Mouse (Mus musculus): ENCODE measurements at regions not wholly inside any gene's neighbourhood (a gene's known extent, or its start where the extent isn't known, plus 50 kb on each side); places are given as distances from the start of the nearest gene placed in this dataset.

- Histone ChIP-seq H3K4me1 (replicated peaks; ENCODE audit: control insufficient read depth, insufficient read depth, low read length) (no peaks in the 10 kb centered on the region), H3K9me3 (ENCODE audit: control insufficient read depth, low read length) (no peaks in the 10 kb centered on the region), H3K4me3 (ENCODE audit: low read depth, low read length) (no peak overlapping the region), H3K9ac (ENCODE audit: low read length) (no peak overlapping the region), H3K27me3 (replicated peaks; ENCODE audit: control insufficient read depth, insufficient read depth, low read length) (no peaks in the 10 kb centered on the region), H3K27ac (ENCODE audit: low read depth) (no peak overlapping the region), H3K4me2 (ENCODE audit: low read length) (no peak overlapping the region), H3K36me3 (ENCODE audit: control insufficient read depth, insufficient read depth, low read length) (no peaks in the 10 kb centered on the region)
- 87% methylated on average over 11 of the region's 11 CpGs for WGBS
- DNase-seq (ENCODE audit: low spot score) (no peak), ATAC-seq (replicated peaks; ENCODE audit: low FRiP score, low TSS enrichment, low read depth) (no peak)
Observed at GRCm38 (mm10) chr6:5663433-5664175, 61.8 kb upstream of the Dync1i1 start.

DNA sequence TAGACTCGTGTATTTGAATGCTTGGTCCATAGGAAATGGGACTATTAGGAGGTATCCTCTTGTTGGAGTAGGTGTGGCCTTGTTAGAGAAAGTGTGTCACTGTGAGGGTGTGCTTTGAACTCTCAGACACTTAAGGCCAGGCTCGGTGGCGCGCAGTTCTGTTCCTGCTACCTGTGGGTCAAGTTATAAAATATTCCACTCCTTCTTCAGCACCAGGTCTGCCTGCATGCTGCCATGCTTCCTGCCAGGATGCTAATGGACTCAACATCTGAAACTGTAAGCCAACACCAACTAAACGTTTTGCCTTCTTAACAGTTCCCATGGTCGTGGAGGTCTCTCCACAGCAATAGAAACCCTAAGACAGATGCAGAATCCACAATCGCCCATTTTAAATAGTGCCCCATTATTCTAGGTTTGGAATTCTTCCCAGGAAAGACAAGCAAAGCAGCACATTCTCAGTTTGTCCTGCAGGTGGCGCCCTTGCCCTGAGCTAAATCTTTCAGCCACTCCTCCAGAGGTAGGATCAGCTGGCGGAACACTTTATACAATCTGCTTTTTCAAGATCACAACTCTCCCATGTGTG, 80.2 kb upstream of the Dync1i1 start:
- Histone ChIP-seq H3K9ac (ENCODE audit: low read length) (no peak overlapping the region), H3K27ac (ENCODE audit: low read depth) (no peak overlapping the region), H3K4me3 (ENCODE audit: low read depth, low read length) (no peak overlapping the region), H3K4me1 (replicated peaks; ENCODE audit: control insufficient read depth, insufficient read depth, low read length) (no peaks in the 10 kb centered on the region), H3K27me3 (replicated peaks; ENCODE audit: control insufficient read depth, insufficient read depth, low read length) (peaks cover 4% of the 10 kb centered on the region), H3K4me2 (ENCODE audit: low read length) (no peak overlapping the region), H3K9me3 (ENCODE audit: control insufficient read depth, low read length) (no peaks in the 10 kb centered on the region), H3K36me3 (ENCODE audit: control insufficient read depth, insufficient read depth, low read length) (no peaks in the 10 kb centered on the region)
- 28% methylated on average over 9 of the region's 9 CpGs for WGBS
- DNase-seq (ENCODE audit: low spot score) (peak; percentile 85), ATAC-seq (replicated peaks; ENCODE audit: low FRiP score, low TSS enrichment, low read depth) (peak; percentile 62; the same call in 1 of the 2 replicates)

GRCm38 (mm10) chr6:5634222-5634621, 91.2 kb upstream of the Dync1i1 start:
- H3K4me3 ChIP-seq (ENCODE audit: low read depth, low read length): no peak overlapping the region
- H3K4me2 ChIP-seq (ENCODE audit: low read length): no peak overlapping the region
- 81% methylated on average over 9 of the region's 9 CpGs for WGBS
- H3K27me3 ChIP-seq (replicated peaks; ENCODE audit: control insufficient read depth, insufficient read depth, low read length): no peaks in the 10 kb centered on the region
- DNase-seq (ENCODE audit: low spot score) (no peak), ATAC-seq (replicated peaks; ENCODE audit: low FRiP score, low TSS enrichment, low read depth) (no peak)
- H3K4me1 ChIP-seq (replicated peaks; ENCODE audit: control insufficient read depth, insufficient read depth, low read length): no peaks in the 10 kb centered on the region
- H3K36me3 ChIP-seq (ENCODE audit: control insufficient read depth, insufficient read depth, low read length): no peaks in the 10 kb centered on the region
- no peaks in the 10 kb centered on the region for H3K9me3 ChIP-seq (ENCODE audit: control insufficient read depth, low read length)
- no peak overlapping the region for H3K9ac ChIP-seq (ENCODE audit: low read length)
- H3K27ac ChIP-seq (ENCODE audit: low read depth): no peak overlapping the region

GRCm38 (mm10) chr6:5633036-5633708, 92.3 kb upstream of the Dync1i1 start:
- 21% methylated on average over 10 of the region's 10 CpGs for WGBS
- Histone ChIP-seq H3K9me3 (ENCODE audit: control insufficient read depth, low read length) (no peaks in the 10 kb centered on the region), H3K36me3 (ENCODE audit: control insufficient read depth, insufficient read depth, low read length) (no peaks in the 10 kb centered on the region), H3K27me3 (replicated peaks; ENCODE audit: control insufficient read depth, insufficient read depth, low read length) (no peaks in the 10 kb centered on the region), H3K9ac (ENCODE audit: low read length) (no peak overlapping the region), H3K4me3 (ENCODE audit: low read depth, low read length) (no peak overlapping the region), H3K4me2 (ENCODE audit: low read length) (no peak overlapping the region), H3K27ac (ENCODE audit: low read depth) (no peak overlapping the region), H3K4me1 (replicated peaks; ENCODE audit: control insufficient read depth, insufficient read depth, low read length) (no peaks in the 10 kb centered on the region)
- DNase-seq (ENCODE audit: low spot score) (peak; percentile 80), ATAC-seq (replicated peaks; ENCODE audit: low FRiP score, low TSS enrichment, low read depth) (0 out of 2 replicates have a peak, but pooled peaks have one; percentile 32)

DNA sequence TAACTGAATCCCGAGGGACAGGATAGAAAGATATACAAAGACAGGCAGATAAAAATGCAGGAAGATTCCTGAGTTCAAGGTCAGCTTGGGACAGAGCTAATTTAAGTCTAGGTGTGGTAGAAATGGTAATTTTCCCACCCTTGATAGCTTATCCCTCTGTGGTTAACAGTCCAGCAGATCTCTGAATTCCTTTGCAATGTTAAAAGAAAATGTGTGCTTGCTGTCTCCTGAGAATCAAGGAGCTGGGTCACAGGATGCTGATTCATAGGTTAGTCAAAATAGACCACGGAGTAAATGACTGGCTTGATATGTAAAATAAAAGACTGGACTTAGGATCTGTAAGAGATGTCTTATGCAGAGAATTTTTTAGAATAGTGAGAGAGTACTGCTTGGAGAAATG, 101.4 kb upstream of the Dync1i1 start:
- no peak overlapping the region for H3K4me2 ChIP-seq (ENCODE audit: low read length)
- no peak for ATAC-seq (replicated peaks; ENCODE audit: low FRiP score, low TSS enrichment, low read depth)
- H3K9me3 ChIP-seq (ENCODE audit: control insufficient read depth, low read length): no peaks in the 10 kb centered on the region
- H3K27me3 ChIP-seq (replicated peaks; ENCODE audit: control insufficient read depth, insufficient read depth, low read length): no peaks in the 10 kb centered on the region
- WGBS: 73% methylated on average over 2 of the region's 2 CpGs
- no peaks in the 10 kb centered on the region for H3K4me1 ChIP-seq (replicated peaks; ENCODE audit: control insufficient read depth, insufficient read depth, low read length)
- no peak overlapping the region for H3K9ac ChIP-seq (ENCODE audit: low read length)
- no peaks in the 10 kb centered on the region for H3K36me3 ChIP-seq (ENCODE audit: control insufficient read depth, insufficient read depth, low read length)
- no peak overlapping the region for H3K4me3 ChIP-seq (ENCODE audit: low read depth, low read length)
- H3K27ac ChIP-seq (ENCODE audit: low read depth): no peak overlapping the region
- DNase-seq (ENCODE audit: low spot score): no peak

DNA sequence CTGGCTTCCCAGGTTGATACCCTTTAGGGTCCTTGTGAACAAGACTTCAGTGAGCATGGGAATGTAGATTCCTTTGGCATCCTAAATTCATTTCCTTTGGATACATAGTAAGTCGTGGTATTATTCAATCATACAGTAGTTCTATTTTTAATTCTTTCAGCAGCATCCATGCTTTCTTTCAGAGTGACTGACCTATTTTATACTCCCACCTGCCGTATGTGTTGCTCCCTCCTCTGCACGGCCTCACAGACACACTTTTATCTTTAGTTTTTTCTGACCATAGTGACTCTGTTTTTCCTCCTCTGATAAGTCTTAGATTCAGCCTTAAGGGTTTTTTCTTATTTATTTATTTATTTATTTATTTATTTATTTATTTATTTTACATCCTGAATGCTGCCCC, 103.9 kb upstream of the Dync1i1 start:
- Histone ChIP-seq H3K9ac (ENCODE audit: low read length) (no peak overlapping the region), H3K4me2 (ENCODE audit: low read length) (no peak overlapping the region), H3K27me3 (replicated peaks; ENCODE audit: control insufficient read depth, insufficient read depth, low read length) (no peaks in the 10 kb centered on the region), H3K4me1 (replicated peaks; ENCODE audit: control insufficient read depth, insufficient read depth, low read length) (no peaks in the 10 kb centered on the region), H3K9me3 (ENCODE audit: control insufficient read depth, low read length) (no peaks in the 10 kb centered on the region), H3K27ac (ENCODE audit: low read depth) (no peak overlapping the region), H3K36me3 (ENCODE audit: control insufficient read depth, insufficient read depth, low read length) (no peaks in the 10 kb centered on the region), H3K4me3 (ENCODE audit: low read depth, low read length) (no peak overlapping the region)
- ATAC-seq (replicated peaks; ENCODE audit: low FRiP score, low TSS enrichment, low read depth): no peak
- 88% methylated on average over 3 of the region's 3 CpGs for WGBS
- no peak for DNase-seq (ENCODE audit: low spot score)

DNA sequence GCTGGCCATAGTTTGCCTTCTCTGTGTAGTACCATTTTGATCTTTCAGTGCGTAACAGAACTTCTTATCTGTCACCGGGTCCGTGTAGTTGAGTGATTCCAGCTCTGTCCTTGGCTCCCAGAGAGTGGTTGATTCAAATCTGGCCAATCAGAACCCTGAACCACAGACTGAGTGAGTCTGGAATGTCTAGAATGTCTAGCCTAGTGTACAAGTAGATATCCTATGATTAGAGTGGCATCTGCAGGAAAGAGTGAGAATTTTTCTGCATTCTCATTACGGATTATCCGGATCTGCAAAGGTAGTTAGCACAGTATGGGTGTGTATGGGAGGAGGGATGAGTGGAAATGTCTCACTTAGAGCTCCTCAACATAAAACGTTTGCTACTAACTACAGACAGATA, 97.9 kb upstream of the Pdk4 start:
- WGBS: 69% methylated on average over 6 of the region's 6 CpGs
- Histone ChIP-seq H3K27me3 (replicated peaks; ENCODE audit: control insufficient read depth, insufficient read depth, low read length) (no peaks in the 10 kb centered on the region), H3K27ac (ENCODE audit: low read depth) (no peak overlapping the region), H3K9me3 (ENCODE audit: control insufficient read depth, low read length) (no peaks in the 10 kb centered on the region), H3K4me1 (replicated peaks; ENCODE audit: control insufficient read depth, insufficient read depth, low read length) (no peaks in the 10 kb centered on the region), H3K9ac (ENCODE audit: low read length) (no peak overlapping the region), H3K36me3 (ENCODE audit: control insufficient read depth, insufficient read depth, low read length) (no peaks in the 10 kb centered on the region), H3K4me2 (ENCODE audit: low read length) (no peak overlapping the region), H3K4me3 (ENCODE audit: low read depth, low read length) (no peak overlapping the region)
- DNase-seq (ENCODE audit: low spot score): no peak
- ATAC-seq (replicated peaks; ENCODE audit: low FRiP score, low TSS enrichment, low read depth): no peak

DNA sequence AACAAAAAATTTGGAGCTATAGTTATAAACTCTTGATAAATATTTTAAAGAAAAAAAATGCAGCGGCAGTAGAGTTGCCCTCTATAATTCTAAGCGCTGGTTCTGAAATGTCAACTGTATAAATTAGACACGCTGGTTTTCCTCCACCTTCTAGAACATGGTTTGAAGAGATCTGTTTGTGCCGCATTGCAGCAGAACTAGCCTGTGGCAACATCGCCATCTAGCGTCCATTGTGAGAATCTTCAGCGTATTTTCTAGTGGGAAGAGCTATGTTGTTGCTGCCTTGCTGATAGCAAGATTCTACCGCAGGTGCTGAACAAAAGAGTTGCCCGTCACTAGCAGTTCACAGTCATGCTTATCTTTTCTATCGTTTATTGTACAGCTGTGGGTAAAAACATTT, 93.5 kb upstream of the Pdk4 start:
- DNase-seq (ENCODE audit: low spot score) (peak; percentile 76), ATAC-seq (replicated peaks; ENCODE audit: low FRiP score, low TSS enrichment, low read depth) (peak; percentile 53)
- H3K4me1 ChIP-seq (replicated peaks; ENCODE audit: control insufficient read depth, insufficient read depth, low read length): no peaks in the 10 kb centered on the region
- no peaks in the 10 kb centered on the region for H3K27me3 ChIP-seq (replicated peaks; ENCODE audit: control insufficient read depth, insufficient read depth, low read length)
- H3K4me3 ChIP-seq (ENCODE audit: low read depth, low read length): no peak overlapping the region
- H3K4me2 ChIP-seq (ENCODE audit: low read length): no peak overlapping the region
- H3K9me3 ChIP-seq (ENCODE audit: control insufficient read depth, low read length): no peaks in the 10 kb centered on the region
- H3K27ac ChIP-seq (ENCODE audit: low read depth): no peak overlapping the region
- WGBS: 7% methylated on average over 10 of the region's 10 CpGs
- no peak overlapping the region for H3K9ac ChIP-seq (ENCODE audit: low read length)
- H3K36me3 ChIP-seq (ENCODE audit: control insufficient read depth, insufficient read depth, low read length): no peaks in the 10 kb centered on the region

All from intestine, embryonic 14.5 days (tissue).